Mouse (Mus musculus): ENCODE measurements around the gene Atg9b.

GRCm38 (mm10) chr5:24424004-24424781, 32.2 kb upstream of the Atg9b start:
- no peak for TF ChIP-seq CTCF (IDR thresholded peaks at IDR 0.05; ENCODE audit: low read depth, low read length)
- TF ChIP-seq POLR2A (IDR thresholded peaks at IDR 0.05; ENCODE audit: borderline replicate concordance, low read depth, low read length) = no peak
